Mouse (Mus musculus): Measurements from ENCODE around the gene B3gat3. TPM values are rescaled to one million over a fixed set of nuclear protein-coding genes. Genes with fewer than 3 reads are reported as not detected.
"Not testable (repeated sequence)": the region's sequence is repeated elsewhere in the genome, so short reads cannot be mapped to it uniquely, and the experiment has no call there.

Gene B3gat3
- polyA plus RNA-seq, 1 experiment from 2014 or later = 20.2 TPM

- peaks cover 67% of the 10 kb centered on the region for H3K36me3 ChIP-seq (replicated peaks; ENCODE audit: insufficient read depth, low read length)
Observed at GRCm38 (mm10) chr19:8967373-8967743, 47.2 kb downstream of the B3gat3 start.

GRCm38 (mm10) chr19:8967893-8968292 is 47.7 kb downstream of the B3gat3 start:
- Histone ChIP-seq H3K4me2 (ENCODE audit: low read depth, low read length) (peak overlapping the region; percentile 90), H3K9me3 (ENCODE audit: low read length) (no peaks in the 10 kb centered on the region), H3K4me1 (ENCODE audit: insufficient read depth) (peaks cover 18% of the 10 kb centered on the region), H3K27me3 (ENCODE audit: insufficient read depth, low read length) (no peaks in the 10 kb centered on the region), H3K4me3 (ENCODE audit: low read depth, low read length) (peak overlapping the region; percentile 62), H3K27ac (ENCODE audit: low read depth) (peak overlapping the region; percentile 63; the same call in 1 of the 2 replicates), H3K9ac (replicated peaks) (peak overlapping the region; percentile 81), H3K36me3 (replicated peaks; ENCODE audit: insufficient read depth, low read length) (peaks cover 65% of the 10 kb centered on the region)
- DNase-seq (no peak), ATAC-seq (no peak)
- 4% methylated on average over 9 of the region's 9 CpGs for WGBS (ENCODE audit: insufficient replicate concordance)
- TF ChIP-seq EP300 (IDR thresholded peaks at IDR 0.05; ENCODE audit: low read depth) (no peak), CTCF (IDR thresholded peaks at IDR 0.05; ENCODE audit: low read depth) (no peak)

More at GRCm38 (mm10) chr19:8967373-8967743, 47.2 kb downstream of the B3gat3 start:
- under 1% methylated on average over 8 of the region's 8 CpGs for WGBS (ENCODE audit: insufficient replicate concordance)
- Histone ChIP-seq H3K9ac (replicated peaks) (peak overlapping the region; percentile 81), H3K4me2 (ENCODE audit: low read depth, low read length) (peak overlapping the region; percentile 90), H3K9me3 (ENCODE audit: low read length) (no peaks in the 10 kb centered on the region), H3K27me3 (ENCODE audit: insufficient read depth, low read length) (no peaks in the 10 kb centered on the region), H3K4me1 (ENCODE audit: insufficient read depth) (peaks cover 18% of the 10 kb centered on the region), H3K27ac (ENCODE audit: low read depth) (peak overlapping the region; percentile 63), H3K4me3 (ENCODE audit: low read depth, low read length) (peak overlapping the region; percentile 62)
- TF ChIP-seq EP300 (IDR thresholded peaks at IDR 0.05; ENCODE audit: low read depth) (no peak), CTCF (IDR thresholded peaks at IDR 0.05; ENCODE audit: low read depth) (no peak)
- DNase-seq (no peak), ATAC-seq (no peak)

- 79% methylated on average over 8 of the region's 8 CpGs for WGBS (ENCODE audit: insufficient replicate concordance)
- not testable (repeated sequence) for H3K27me3 ChIP-seq (ENCODE audit: insufficient read depth, low read length); H3K27ac ChIP-seq (ENCODE audit: low read depth); DNase-seq; H3K9ac ChIP-seq (replicated peaks); H3K4me2 ChIP-seq (ENCODE audit: low read depth, low read length); H3K9me3 ChIP-seq (ENCODE audit: low read length); H3K4me3 ChIP-seq (ENCODE audit: low read depth, low read length); ATAC-seq
- H3K4me1 ChIP-seq (ENCODE audit: insufficient read depth) = peaks cover 12% of the 10 kb centered on the region
- H3K36me3 ChIP-seq (replicated peaks; ENCODE audit: insufficient read depth, low read length) = peaks cover 72% of the 10 kb centered on the region
Observed at GRCm38 (mm10) chr19:8972491-8972890, 52.3 kb downstream of the B3gat3 start.

- ATAC-seq (no peak), DNase-seq (no peak)
- Histone ChIP-seq H3K9me3 (ENCODE audit: low read length) (no peaks in the 10 kb centered on the region), H3K4me2 (ENCODE audit: low read depth, low read length) (no peak overlapping the region), H3K4me1 (ENCODE audit: insufficient read depth) (no peaks in the 10 kb centered on the region; the same call in 1 of the 2 replicates), H3K4me3 (ENCODE audit: low read depth, low read length) (no peak overlapping the region), H3K36me3 (replicated peaks; ENCODE audit: insufficient read depth, low read length) (peaks cover 80% of the 10 kb centered on the region), H3K27me3 (ENCODE audit: insufficient read depth, low read length) (no peaks in the 10 kb centered on the region), H3K27ac (ENCODE audit: low read depth) (no peak overlapping the region), H3K9ac (replicated peaks) (no peak overlapping the region)
- no peak for TF ChIP-seq EP300 (IDR thresholded peaks at IDR 0.05; ENCODE audit: low read depth)
- TF ChIP-seq CTCF (IDR thresholded peaks at IDR 0.05; ENCODE audit: low read depth) = no peak
- WGBS (ENCODE audit: insufficient replicate concordance) = 81% methylated on average over 1 of the region's 1 CpGs
Observed at GRCm38 (mm10) chr19:8974638-8975037, 54.5 kb downstream of the B3gat3 start.

- Histone ChIP-seq H3K4me3 (ENCODE audit: low read depth, low read length) (no peak overlapping the region), H3K27ac (ENCODE audit: low read depth) (no peak overlapping the region), H3K27me3 (ENCODE audit: insufficient read depth, low read length) (no peaks in the 10 kb centered on the region), H3K4me1 (ENCODE audit: insufficient read depth) (no peaks in the 10 kb centered on the region; the same call in 1 of the 2 replicates), H3K9ac (replicated peaks) (no peak overlapping the region), H3K4me2 (ENCODE audit: low read depth, low read length) (no peak overlapping the region), H3K9me3 (ENCODE audit: low read length) (no peaks in the 10 kb centered on the region), H3K36me3 (replicated peaks; ENCODE audit: insufficient read depth, low read length) (peaks cover 75% of the 10 kb centered on the region)
- WGBS (ENCODE audit: insufficient replicate concordance) = 92% methylated on average over 2 of the region's 2 CpGs
- no peak for TF ChIP-seq EP300 (IDR thresholded peaks at IDR 0.05; ENCODE audit: low read depth)
- TF ChIP-seq CTCF (IDR thresholded peaks at IDR 0.05; ENCODE audit: low read depth) = no peak
- DNase-seq (no peak), ATAC-seq (no peak)
Observed at GRCm38 (mm10) chr19:8975491-8975890, 55.3 kb downstream of the B3gat3 start.

GRCm38 (mm10) chr19:8976535-8976934 is 56.4 kb downstream of the B3gat3 start:
- ATAC-seq (peak; percentile 64), DNase-seq (peak; percentile 57)
- Histone ChIP-seq H3K4me3 (ENCODE audit: low read depth, low read length) (no peak overlapping the region), H3K36me3 (replicated peaks; ENCODE audit: insufficient read depth, low read length) (peaks cover 65% of the 10 kb centered on the region), H3K4me2 (ENCODE audit: low read depth, low read length) (no peak overlapping the region), H3K9ac (replicated peaks) (no peak overlapping the region), H3K9me3 (ENCODE audit: low read length) (no peaks in the 10 kb centered on the region), H3K27ac (ENCODE audit: low read depth) (no peak overlapping the region), H3K27me3 (ENCODE audit: insufficient read depth, low read length) (no peaks in the 10 kb centered on the region), H3K4me1 (ENCODE audit: insufficient read depth) (peaks cover 1% of the 10 kb centered on the region; the same call in 1 of the 2 replicates)
- TF ChIP-seq CTCF (IDR thresholded peaks at IDR 0.05; ENCODE audit: low read depth) = peak; percentile 85
- TF ChIP-seq EP300 (IDR thresholded peaks at IDR 0.05; ENCODE audit: low read depth) = no peak
- WGBS (ENCODE audit: insufficient replicate concordance) = 72% methylated on average over 3 of the region's 3 CpGs

Small RNA genes lying within 50 kb of the gene (microRNA-seq; reads per million reads assigned to microRNA genes)
- gene Mir5136 = not detected

Other genes with a start within 250 kb of the B3gat3 start
- gene Slc3a2, start 197.0 kb upstream of the B3gat3 start, polyA plus RNA-seq (2015; fragmentation: Nextera tagmentation; extraction: Ambion mirVana) = 64.4 and 68.0 TPM in 2 replicates
- gene Wdr74, start 184.5 kb upstream of the B3gat3 start, polyA plus RNA-seq (2015; fragmentation: Nextera tagmentation; extraction: Ambion mirVana) = 36.0 and 36.8 TPM in 2 replicates
- 0.31 and 0.43 TPM in 2 replicates for gene 1700092M07Rik, start 179.7 kb upstream of the B3gat3 start, polyA plus RNA-seq (2015; fragmentation: Nextera tagmentation; extraction: Ambion mirVana)
- 36.3 and 37.5 TPM in 2 replicates for gene Stx5a, start 179.0 kb upstream of the B3gat3 start, polyA plus RNA-seq (2015; fragmentation: Nextera tagmentation; extraction: Ambion mirVana)
- 47.9 and 49.9 TPM in 2 replicates for gene Nxf1, start 163.3 kb upstream of the B3gat3 start, polyA plus RNA-seq (2015; fragmentation: Nextera tagmentation; extraction: Ambion mirVana)
- gene Tmem223, start 149.4 kb upstream of the B3gat3 start, polyA plus RNA-seq (2015; fragmentation: Nextera tagmentation; extraction: Ambion mirVana) = 56.0 and 59.1 TPM in 2 replicates
- gene Tmem179b, start 145.9 kb upstream of the B3gat3 start, polyA plus RNA-seq (2015; fragmentation: Nextera tagmentation; extraction: Ambion mirVana) = 76.3 and 80.3 TPM in 2 replicates
- 6.6 and 7.9 TPM in 2 replicates for gene Taf6l, start 134.0 kb upstream of the B3gat3 start, polyA plus RNA-seq (2015; fragmentation: Nextera tagmentation; extraction: Ambion mirVana)
- gene Polr2g, start 121.8 kb upstream of the B3gat3 start, polyA plus RNA-seq (2015; fragmentation: Nextera tagmentation; extraction: Ambion mirVana) = 61.7 and 63.3 TPM in 2 replicates
- gene Zbtb3, start 117.8 kb upstream of the B3gat3 start, polyA plus RNA-seq (2015; fragmentation: Nextera tagmentation; extraction: Ambion mirVana) = 0.82 and 0.91 TPM in 2 replicates
- 9.8 and 12.5 TPM in 2 replicates for gene Ttc9c, start 101.0 kb upstream of the B3gat3 start, polyA plus RNA-seq (2015; fragmentation: Nextera tagmentation; extraction: Ambion mirVana)
- gene Hnrnpul2, start 100.4 kb upstream of the B3gat3 start, polyA plus RNA-seq (2015; fragmentation: Nextera tagmentation; extraction: Ambion mirVana) = 2.1 and 2.3 TPM in 2 replicates
- gene AC129217.1, start 90.6 kb upstream of the B3gat3 start, polyA plus RNA-seq (2015; fragmentation: Nextera tagmentation; extraction: Ambion mirVana) = not detected in 2 replicates
- 30.5 and 32.7 TPM in 2 replicates for gene Bscl2, start 82.9 kb upstream of the B3gat3 start, polyA plus RNA-seq (2015; fragmentation: Nextera tagmentation; extraction: Ambion mirVana)
- 0.08 and 0.23 TPM in 2 replicates for gene Gng3, start 81.2 kb upstream of the B3gat3 start, polyA plus RNA-seq (2015; fragmentation: Nextera tagmentation; extraction: Ambion mirVana)
- 0.24 and 0.26 TPM in 2 replicates for gene Lrrn4cl, start 69.6 kb upstream of the B3gat3 start, polyA plus RNA-seq (2015; fragmentation: Nextera tagmentation; extraction: Ambion mirVana)
- 147 TPM in 2 replicates for gene Ubxn1, start 48.9 kb upstream of the B3gat3 start, polyA plus RNA-seq (2015; fragmentation: Nextera tagmentation; extraction: Ambion mirVana)
- gene Uqcc3, start 39.5 kb upstream of the B3gat3 start, polyA plus RNA-seq (2015; fragmentation: Nextera tagmentation; extraction: Ambion mirVana) = 48.6 and 52.6 TPM in 2 replicates
- 27.5 and 31.3 TPM in 2 replicates for gene Lbhd1, start 36.6 kb upstream of the B3gat3 start, polyA plus RNA-seq (2015; fragmentation: Nextera tagmentation; extraction: Ambion mirVana)
- not detected in 2 replicates for gene Gm49403, start 36.4 kb upstream of the B3gat3 start, polyA plus RNA-seq (2015; fragmentation: Nextera tagmentation; extraction: Ambion mirVana)
- 30.5 and 32.5 TPM in 2 replicates for gene 1810009A15Rik, start 31.5 kb upstream of the B3gat3 start, polyA plus RNA-seq (2015; fragmentation: Nextera tagmentation; extraction: Ambion mirVana)
- gene Gm49416, start 31.4 kb upstream of the B3gat3 start, polyA plus RNA-seq (2015; fragmentation: Nextera tagmentation; extraction: Ambion mirVana) = not detected in 2 replicates
- 11.4 and 12.1 TPM in 2 replicates for gene Ints5, start 27.4 kb upstream of the B3gat3 start, polyA plus RNA-seq (2015; fragmentation: Nextera tagmentation; extraction: Ambion mirVana)
- 29.4 and 32.4 TPM in 2 replicates for gene Ganab, start 22.3 kb upstream of the B3gat3 start, polyA plus RNA-seq (2015; fragmentation: Nextera tagmentation; extraction: Ambion mirVana)
- gene Rom1, start 9.0 kb downstream of the B3gat3 start, polyA plus RNA-seq (2015; fragmentation: Nextera tagmentation; extraction: Ambion mirVana) = 2.0 and 2.5 TPM in 2 replicates
- 8.0 and 9.5 TPM in 2 replicates for gene Eml3, start 9.2 kb downstream of the B3gat3 start, polyA plus RNA-seq (2015; fragmentation: Nextera tagmentation; extraction: Ambion mirVana)
- gene Mta2, start 21.5 kb downstream of the B3gat3 start, polyA plus RNA-seq (2015; fragmentation: Nextera tagmentation; extraction: Ambion mirVana) = 43.0 and 45.7 TPM in 2 replicates
- 9.0 and 10.7 TPM in 2 replicates for gene Tut1, start 33.5 kb downstream of the B3gat3 start, polyA plus RNA-seq (2015; fragmentation: Nextera tagmentation; extraction: Ambion mirVana)
- 129 and 134 TPM in 2 replicates for gene Eef1g, start 46.7 kb downstream of the B3gat3 start, polyA plus RNA-seq (2015; fragmentation: Nextera tagmentation; extraction: Ambion mirVana)
- gene Ahnak, start 68.9 kb downstream of the B3gat3 start, polyA plus RNA-seq (2015; fragmentation: Nextera tagmentation; extraction: Ambion mirVana) = 3.5 and 4.0 TPM in 2 replicates
- 0.85 and 3.7 TPM in 2 replicates for gene Scgb1a1, start 167.6 kb downstream of the B3gat3 start, polyA plus RNA-seq (2015; fragmentation: Nextera tagmentation; extraction: Ambion mirVana)
- gene Asrgl1, start 215.3 kb downstream of the B3gat3 start, polyA plus RNA-seq (2015; fragmentation: Nextera tagmentation; extraction: Ambion mirVana) = 7.0 and 8.3 TPM in 2 replicates

Measured in liver, postnatal 0 days (tissue).